Mouse (Mus musculus) midbrain, embryonic 11.5 days (tissue): ENCODE measurements around the gene Ank. TPM values are rescaled to one million over a fixed set of nuclear protein-coding genes. Genes with fewer than 3 reads are reported as not detected.

Experiments
- ATAC-seq: fragments of 200-750 bp; cut with Nextera tagmentation; 2 replicates; pipeline ENCODE4 v1.8.0; 2017; ENCODE audit warnings: moderate TSS enrichment, moderate library complexity; ENCODE audit not compliant: low FRiP score
- DNase-seq: peaks from one replicate; pipeline ENCODE4 v3.0.0; 2015; ENCODE audit warnings: low spot score; ENCODE audit errors: missing footprints
- H3K27ac ChIP-seq: fragments of 300-500 bp; sonication (generic); 2 replicates; pipeline ENCODE4 v1.5.1; 2014; ENCODE audit warnings: low read depth, low read length
- H3K27me3 ChIP-seq: fragments of 300-500 bp; sonication (generic); 2 replicates; pipeline ENCODE4 v1.6.1; 2014; ENCODE audit warnings: mild to moderate bottlenecking, low read length, moderate library complexity, mixed read lengths; ENCODE audit not compliant: control insufficient read depth, insufficient read depth
- H3K36me3 ChIP-seq: fragments of 300-500 bp; sonication (generic); 2 replicates; pipeline ENCODE4 v1.6.1; 2014; ENCODE audit warnings: mild to moderate bottlenecking, low read length, moderate library complexity, mixed read lengths; ENCODE audit not compliant: control insufficient read depth, insufficient read depth
- H3K4me1 ChIP-seq: fragments of 300-500 bp; sonication (generic); 2 replicates; pipeline ENCODE4 v1.6.1; 2014; ENCODE audit warnings: low read length; ENCODE audit not compliant: control insufficient read depth, insufficient read depth
- H3K4me2 ChIP-seq: fragments of 300-500 bp; sonication (generic); 2 replicates; pipeline ENCODE4 v1.6.1; 2014; ENCODE audit warnings: mild to moderate bottlenecking, moderate library complexity
- H3K4me3 ChIP-seq: fragments of 300-500 bp; sonication (generic); 2 replicates; pipeline ENCODE4 v1.5.1; 2014; ENCODE audit warnings: low read depth, low read length
- H3K9ac ChIP-seq: fragments of 300-500 bp; sonication (generic); 2 replicates; pipeline ENCODE4 v1.6.1; 2014; ENCODE audit warnings: low read length
- H3K9me3 ChIP-seq: fragments of 300-500 bp; sonication (generic); 2 replicates; pipeline ENCODE4 v1.6.1; 2016; ENCODE audit warnings: low read length; ENCODE audit not compliant: control insufficient read depth
- WGBS: fragments of 180-500 bp; shearing (Covaris S2); extraction: QIAGEN DNeasy Blood & Tissue Kit; methylation state at CpG from one replicate; pipeline ENCODE4 v1.1.7; 2014; 5-methylcytosine and 5-hydroxymethylcytosine counted together
- polyA plus RNA-seq: library from polyadenylated mRNA; unstranded; fragments of >200 nt; fragmentation: Nextera tagmentation; extraction: Ambion mirVana; gene quantifications from 2 replicates; pipeline ENCODE4 v1.2.1, GENCODE M21; 2014

Gene Ank
- polyA plus RNA-seq, 1 experiment from 2014 or later, result 8.6 TPM

DNA sequence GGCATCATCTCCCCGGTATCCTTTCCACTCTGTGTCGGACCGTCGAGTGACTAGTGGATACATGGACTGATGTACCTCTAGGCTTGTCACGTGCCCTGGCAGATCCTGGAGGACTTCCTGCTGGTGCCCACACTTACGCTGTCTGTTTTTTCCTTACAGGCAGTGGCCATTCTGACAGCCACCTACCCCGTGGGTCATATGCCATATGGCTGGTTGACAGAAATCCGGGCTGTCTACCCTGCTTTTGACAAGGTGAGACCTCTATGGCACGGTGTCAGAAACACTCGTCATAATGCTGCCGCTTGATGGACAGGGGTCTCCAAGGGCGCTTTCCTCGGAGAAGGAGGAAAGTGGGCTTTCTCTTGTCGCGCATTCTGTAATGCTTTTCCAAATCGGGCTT, 100.9 kb downstream of the Ank start:
- no peak overlapping the region for H3K4me2 ChIP-seq
- DNase-seq (no peak), ATAC-seq (no peak)
- H3K4me3 ChIP-seq, result no peak overlapping the region
- H3K27me3 ChIP-seq, result no peaks in the 10 kb centered on the region
- H3K36me3 ChIP-seq, result no peaks in the 10 kb centered on the region
- no peak overlapping the region for H3K27ac ChIP-seq
- WGBS, result 93% methylated on average over 16 of the region's 16 CpGs
- no peak overlapping the region for H3K9ac ChIP-seq
- no peaks in the 10 kb centered on the region for H3K4me1 ChIP-seq
- H3K9me3 ChIP-seq, result no peaks in the 10 kb centered on the region

DNA sequence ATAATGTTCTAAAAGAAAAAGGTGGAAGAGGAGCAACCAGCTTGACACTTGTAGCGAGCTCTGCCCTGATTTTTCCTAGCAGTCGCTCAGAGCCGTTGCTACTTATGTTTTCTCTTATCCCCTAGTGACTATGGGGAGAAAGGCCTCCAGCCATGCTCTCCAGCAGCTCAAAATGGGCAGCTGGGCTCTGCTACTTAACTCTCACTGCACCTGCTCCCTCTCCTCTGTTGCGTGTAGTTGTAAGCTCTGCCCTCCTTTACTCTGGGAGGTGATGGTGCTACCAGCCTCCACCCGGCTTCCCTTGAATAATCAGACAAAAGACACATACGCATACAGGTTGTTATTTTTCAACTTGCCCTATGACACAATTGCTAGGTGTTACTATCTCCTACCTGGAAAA, 101.9 kb downstream of the Ank start:
- H3K9me3 ChIP-seq, result no peaks in the 10 kb centered on the region
- no peak overlapping the region for H3K27ac ChIP-seq
- 77% methylated on average over 6 of the region's 6 CpGs for WGBS
- no peaks in the 10 kb centered on the region for H3K36me3 ChIP-seq
- no peaks in the 10 kb centered on the region for H3K4me1 ChIP-seq
- H3K4me2 ChIP-seq, result no peak overlapping the region
- 0 out of 2 replicates have a peak, but pooled peaks have one; percentile 56 for ATAC-seq
- H3K9ac ChIP-seq, result no peak overlapping the region
- no peak overlapping the region for H3K4me3 ChIP-seq
- H3K27me3 ChIP-seq, result no peaks in the 10 kb centered on the region
- no peak for DNase-seq

DNA sequence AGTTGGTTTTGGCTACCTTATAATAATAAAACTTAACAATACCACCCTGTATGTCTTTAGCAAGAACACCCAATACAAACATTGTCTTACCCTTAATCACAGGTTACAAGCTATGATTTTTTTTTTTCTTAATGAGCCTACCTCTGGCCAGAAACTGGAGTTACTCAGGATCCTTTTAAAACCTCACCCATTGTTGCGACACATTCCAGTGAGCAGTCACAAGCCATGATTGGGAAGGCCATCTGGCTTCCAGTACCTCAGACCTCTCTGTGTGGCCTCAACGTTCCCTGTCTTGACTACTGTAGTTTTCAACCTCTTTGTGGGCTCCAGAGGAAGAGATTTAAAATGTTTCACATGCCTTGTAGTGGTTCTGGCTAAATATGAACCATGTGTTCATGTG, 103.4 kb downstream of the Ank start:
- Histone ChIP-seq H3K9me3 (no peaks in the 10 kb centered on the region), H3K4me2 (no peak overlapping the region), H3K27me3 (no peaks in the 10 kb centered on the region), H3K36me3 (no peaks in the 10 kb centered on the region), H3K27ac (no peak overlapping the region), H3K9ac (no peak overlapping the region), H3K4me3 (no peak overlapping the region), H3K4me1 (no peaks in the 10 kb centered on the region)
- ATAC-seq (no peak), DNase-seq (no peak)
- WGBS, result 79% methylated on average over 2 of the region's 2 CpGs

DNA sequence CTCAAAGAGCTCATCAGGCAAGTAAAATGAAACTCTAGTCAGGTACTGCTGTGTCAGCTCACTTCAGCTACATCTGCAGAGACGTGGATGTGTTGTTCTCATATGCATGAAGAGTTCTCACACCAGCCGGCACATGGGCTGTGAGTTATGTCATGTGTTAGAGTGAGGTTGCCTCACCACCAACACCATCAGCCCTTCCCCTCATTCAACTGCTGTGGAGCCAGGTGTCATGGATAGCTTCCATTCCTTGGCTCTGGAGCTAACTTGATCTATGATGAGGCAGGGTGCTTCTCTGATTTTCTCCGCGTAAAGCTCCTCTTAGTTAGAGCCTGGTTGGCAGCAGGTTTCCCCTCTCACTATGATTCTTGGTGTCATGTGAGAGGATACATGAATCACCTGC, 103.9 kb downstream of the Ank start:
- H3K9me3 ChIP-seq, result no peaks in the 10 kb centered on the region
- WGBS, result 95% methylated on average over 4 of the region's 4 CpGs
- no peak overlapping the region for H3K27ac ChIP-seq
- H3K4me3 ChIP-seq, result no peak overlapping the region
- ATAC-seq (no peak), DNase-seq (no peak)
- no peak overlapping the region for H3K9ac ChIP-seq
- H3K4me2 ChIP-seq, result no peak overlapping the region
- no peaks in the 10 kb centered on the region for H3K27me3 ChIP-seq
- H3K36me3 ChIP-seq, result no peaks in the 10 kb centered on the region
- H3K4me1 ChIP-seq, result no peaks in the 10 kb centered on the region

DNA sequence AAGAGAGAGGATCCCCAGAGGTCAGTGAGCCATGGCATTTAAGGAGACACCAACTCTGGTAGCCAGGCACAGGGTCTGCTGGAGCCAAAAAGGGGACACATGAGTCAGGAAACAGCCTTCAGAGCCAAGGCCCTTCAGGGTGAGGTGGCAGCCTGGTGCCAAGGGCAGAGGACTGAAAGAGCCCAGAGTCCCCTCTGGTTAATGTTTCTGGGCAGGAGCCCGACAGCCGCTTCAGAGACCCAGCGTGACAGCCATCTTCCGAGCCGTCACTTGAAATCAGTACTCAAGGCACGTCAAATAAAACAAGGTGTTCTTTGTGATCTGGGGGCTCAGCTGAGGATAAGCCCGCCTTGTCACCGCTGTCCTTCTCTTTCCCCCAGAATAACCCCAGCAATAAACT, 104.7 kb downstream of the Ank start:
- no peak overlapping the region for H3K27ac ChIP-seq
- no peak overlapping the region for H3K4me2 ChIP-seq
- ATAC-seq (no peak), DNase-seq (no peak)
- no peaks in the 10 kb centered on the region for H3K4me1 ChIP-seq
- H3K9ac ChIP-seq, result no peak overlapping the region
- H3K36me3 ChIP-seq, result no peaks in the 10 kb centered on the region
- WGBS, result 87% methylated on average over 8 of the region's 8 CpGs
- no peak overlapping the region for H3K4me3 ChIP-seq
- H3K9me3 ChIP-seq, result no peaks in the 10 kb centered on the region
- H3K27me3 ChIP-seq, result no peaks in the 10 kb centered on the region

DNA sequence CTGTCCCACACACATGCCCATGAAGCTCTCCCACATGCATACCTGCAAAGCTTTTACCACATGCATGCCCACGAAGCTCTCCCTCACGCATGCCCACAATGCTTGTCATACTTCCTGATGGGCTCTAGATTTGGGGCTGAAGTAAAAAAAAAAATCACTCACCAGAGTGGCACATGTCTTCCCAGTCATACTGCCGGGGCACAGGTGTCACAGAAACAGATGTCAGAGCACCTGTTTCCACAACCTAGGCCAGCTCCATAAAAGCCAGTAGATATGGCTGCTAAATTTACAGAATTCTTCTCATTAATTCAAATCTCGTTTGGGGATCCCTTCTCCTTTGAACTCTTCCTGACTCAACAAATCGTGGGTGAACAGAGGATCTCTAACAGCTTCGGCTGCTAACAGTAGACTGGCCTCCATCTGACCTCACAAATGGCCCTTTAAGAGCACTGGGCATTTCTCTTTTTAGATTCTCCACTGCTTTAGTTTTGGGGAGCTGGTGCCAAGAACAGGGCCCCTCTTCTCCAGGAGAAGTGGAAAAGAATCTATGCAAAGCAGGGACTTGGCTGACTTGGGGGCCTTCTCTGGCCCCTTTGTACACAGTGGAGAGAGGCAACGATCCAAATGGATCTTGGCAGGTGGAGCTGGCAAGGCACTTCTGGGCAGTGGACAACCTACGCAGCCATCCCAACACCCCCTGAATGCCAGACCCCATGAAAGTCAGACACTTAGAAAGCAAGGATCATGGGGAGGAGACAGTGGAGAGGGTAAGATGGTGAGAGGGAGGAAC, 108.7 kb downstream of the Ank start:
- H3K9me3 ChIP-seq, result no peaks in the 10 kb centered on the region
- H3K27me3 ChIP-seq, result no peaks in the 10 kb centered on the region
- H3K4me2 ChIP-seq, result no peak overlapping the region
- H3K27ac ChIP-seq, result no peak overlapping the region
- H3K36me3 ChIP-seq, result no peaks in the 10 kb centered on the region
- 88% methylated on average over 8 of the region's 8 CpGs for WGBS
- no peak overlapping the region for H3K9ac ChIP-seq
- no peak for ATAC-seq
- H3K4me3 ChIP-seq, result no peak overlapping the region
- no peak for DNase-seq
- no peaks in the 10 kb centered on the region for H3K4me1 ChIP-seq

DNA sequence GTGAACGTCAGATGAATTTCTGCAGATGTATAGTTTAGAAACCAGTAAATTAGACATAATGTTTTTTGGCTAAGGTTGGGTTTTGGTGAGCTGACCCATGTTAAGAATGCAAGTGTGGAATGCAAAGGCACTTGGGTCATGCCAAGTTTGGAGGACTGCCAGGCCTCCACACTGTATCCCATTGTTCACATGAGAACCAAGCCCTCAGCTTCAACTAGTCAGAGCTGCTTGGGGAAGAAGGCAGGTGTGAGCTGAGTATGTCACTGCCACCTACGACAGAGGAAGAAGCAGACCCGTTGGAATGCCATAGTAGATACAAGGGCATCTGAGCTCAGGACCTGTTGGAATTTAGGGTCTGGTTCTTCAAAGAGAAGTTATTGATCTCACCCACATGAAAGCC, 109.5 kb downstream of the Ank start:
- Histone ChIP-seq H3K27ac (no peak overlapping the region), H3K27me3 (no peaks in the 10 kb centered on the region), H3K36me3 (no peaks in the 10 kb centered on the region), H3K9me3 (no peaks in the 10 kb centered on the region), H3K4me3 (no peak overlapping the region), H3K9ac (no peak overlapping the region), H3K4me1 (no peaks in the 10 kb centered on the region), H3K4me2 (no peak overlapping the region)
- WGBS, result 87% methylated on average over 3 of the region's 3 CpGs
- no peak for ATAC-seq
- DNase-seq, result no peak

DNA sequence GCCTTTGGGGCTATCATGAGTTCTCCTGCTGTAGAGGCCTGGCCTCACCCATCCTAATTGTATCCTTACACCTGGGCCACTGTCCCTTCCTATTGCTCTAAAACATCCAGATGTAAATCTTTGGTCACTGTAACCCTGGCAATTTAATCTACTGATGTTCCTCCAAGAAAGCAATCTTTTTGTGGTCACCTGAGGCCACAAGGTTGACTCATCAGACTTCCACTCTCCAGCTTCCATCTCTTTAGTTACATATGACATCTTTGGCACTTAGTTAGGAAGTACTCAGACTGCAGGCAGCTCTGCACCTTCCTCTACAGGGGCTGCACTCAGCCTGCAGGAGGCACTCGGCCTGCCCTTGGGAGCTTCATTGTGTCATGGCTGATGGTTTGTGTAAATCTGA, 110.4 kb downstream of the Ank start:
- Histone ChIP-seq H3K27me3 (no peaks in the 10 kb centered on the region), H3K4me3 (no peak overlapping the region), H3K36me3 (no peaks in the 10 kb centered on the region), H3K9me3 (no peaks in the 10 kb centered on the region), H3K4me1 (peaks cover 6% of the 10 kb centered on the region), H3K4me2 (no peak overlapping the region), H3K9ac (no peak overlapping the region), H3K27ac (no peak overlapping the region)
- DNase-seq, result no peak
- WGBS, result 87% methylated on average over 1 of the region's 1 CpGs
- no peak for ATAC-seq

DNA sequence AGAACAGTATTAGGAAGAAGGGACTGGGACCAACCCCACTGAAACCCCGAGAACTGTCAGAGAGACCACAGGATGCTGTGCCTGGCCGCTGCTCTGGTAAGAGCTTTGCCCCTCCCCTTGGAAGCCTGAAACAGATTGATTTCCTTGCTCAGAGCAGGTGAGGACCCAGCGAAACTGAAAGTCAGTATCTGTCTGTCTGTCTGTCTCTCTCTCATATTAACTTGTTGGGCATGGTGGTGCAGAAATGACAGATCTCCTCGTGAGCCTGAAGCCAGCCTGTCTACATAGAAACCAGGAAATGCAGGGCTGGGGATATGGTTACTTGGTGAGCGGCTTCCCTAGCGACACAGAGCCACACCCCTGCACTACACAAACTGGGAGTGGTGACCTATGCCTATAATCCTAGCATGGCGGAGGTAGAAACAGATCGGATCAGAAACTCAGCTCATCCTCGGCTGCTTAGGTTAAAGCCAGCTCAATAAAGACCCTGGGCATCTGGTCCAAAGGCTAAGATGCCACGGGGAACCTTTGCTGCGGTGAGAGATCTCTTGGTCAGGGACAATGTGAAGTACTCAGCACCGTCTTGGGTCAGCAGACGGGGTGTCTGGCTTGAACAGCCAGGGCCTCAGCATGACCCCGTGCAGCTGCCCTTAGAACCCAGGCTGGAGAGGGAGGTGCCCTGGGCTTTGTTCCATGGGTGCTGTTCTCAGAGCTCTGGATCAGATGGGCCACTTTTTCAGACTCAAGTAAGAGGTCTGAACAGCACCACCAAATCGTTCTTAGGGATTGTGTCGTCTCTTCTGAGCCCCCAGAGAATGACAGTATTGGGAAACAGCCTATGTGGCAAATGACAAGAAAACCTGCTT, 111.7 kb downstream of the Ank start:
- Histone ChIP-seq H3K27me3 (no peaks in the 10 kb centered on the region), H3K27ac (no peak overlapping the region), H3K36me3 (0 out of 2 replicates have a peak, but pooled peaks cover 2% of the 10 kb centered on the region), H3K9me3 (no peaks in the 10 kb centered on the region), H3K4me3 (no peak overlapping the region), H3K4me2 (no peak overlapping the region), H3K4me1 (peaks cover 10% of the 10 kb centered on the region), H3K9ac (no peak overlapping the region)
- 79% methylated on average over 16 of the region's 16 CpGs for WGBS
- ATAC-seq (no peak), DNase-seq (no peak)
